Mouse (Mus musculus) heart, embryonic 10.5 days (tissue): ENCODE measurements around the gene Prpsap1. TPM values are rescaled to one million over a fixed set of nuclear protein-coding genes. Genes with fewer than 3 reads are reported as not detected.
"Not testable (repeated sequence)": the region's sequence is repeated elsewhere in the genome, so short reads cannot be mapped to it uniquely, and the experiment has no call there.

Experiments
- DNase-seq: peaks from one replicate; pipeline ENCODE4 v3.0.0-alpha.2; 2017; ENCODE audit warnings: low spot score
- H3K27ac ChIP-seq: fragments of 300-500 bp; sonication (generic); 2 replicates; pipeline ENCODE4 v1.5.1; 2016; ENCODE audit warnings: mild to moderate bottlenecking
- H3K27me3 ChIP-seq: fragments of 300-500 bp; sonication (generic); 2 replicates; pipeline ENCODE4 v1.6.1; 2016; ENCODE audit warnings: mild to moderate bottlenecking; ENCODE audit not compliant: poor library complexity, insufficient read depth, severe bottlenecking
- H3K36me3 ChIP-seq: fragments of 300-500 bp; sonication (generic); 2 replicates; pipeline ENCODE4 v1.6.1; 2016; ENCODE audit warnings: mild to moderate bottlenecking, moderate library complexity
- H3K4me1 ChIP-seq: fragments of 300-500 bp; sonication (generic); 2 replicates; pipeline ENCODE4 v1.6.1; 2016; ENCODE audit warnings: mild to moderate bottlenecking
- H3K4me3 ChIP-seq: fragments of 300-500 bp; sonication (generic); 2 replicates; pipeline ENCODE4 v1.5.1; 2016; ENCODE audit warnings: mild to moderate bottlenecking, moderate library complexity
- H3K9me3 ChIP-seq: fragments of 300-500 bp; sonication (generic); 2 replicates; pipeline ENCODE4 v1.6.1; 2016; ENCODE audit warnings: mild to moderate bottlenecking, moderate library complexity
- WGBS: fragments of 180-500 bp; shearing (Covaris S2); methylation state at CpG from one replicate; pipeline ENCODE4 v1.1.7; 2016; 5-methylcytosine and 5-hydroxymethylcytosine counted together
- polyA plus RNA-seq: library from polyadenylated mRNA; unstranded; fragments of >200 nt; fragmentation: Nextera tagmentation; extraction: Ambion mirVana; gene quantifications from 2 replicates; pipeline ENCODE4 v1.2.1, GENCODE M21; 2016

The Prpsap1 gene
- polyA plus RNA-seq, 1 experiment from 2014 or later, result 142 TPM

DNA sequence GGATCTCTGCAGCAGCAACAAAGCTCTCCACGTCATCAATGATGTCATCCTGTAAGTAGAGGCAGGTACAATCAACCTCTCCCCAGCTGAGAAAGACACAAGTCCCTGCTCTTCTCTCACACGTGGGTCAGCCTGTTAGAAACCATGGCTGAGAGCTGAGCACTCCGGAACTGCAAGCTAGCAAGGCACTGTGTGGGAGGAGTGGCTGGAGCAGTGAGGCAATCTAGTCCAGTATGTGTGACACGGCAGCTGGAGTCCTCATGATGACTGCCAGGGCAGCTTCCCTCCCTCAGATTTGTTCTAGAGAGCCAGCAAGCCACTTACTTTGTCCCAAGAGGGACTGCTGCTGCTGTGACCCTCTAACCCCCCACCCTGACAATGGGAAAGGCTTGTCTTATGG lies 21.7 kb downstream of the Prpsap1 start:
- Histone ChIP-seq H3K36me3 (peaks cover 79% of the 10 kb centered on the region), H3K27me3 (no peaks in the 10 kb centered on the region), H3K9me3 (no peaks in the 10 kb centered on the region), H3K4me3 (no peak overlapping the region), H3K27ac (no peak overlapping the region), H3K4me1 (peaks cover 4% of the 10 kb centered on the region; the same call in 1 of the 2 replicates)
- 72% methylated on average over 4 of the region's 4 CpGs for WGBS
- no peak for DNase-seq

DNA sequence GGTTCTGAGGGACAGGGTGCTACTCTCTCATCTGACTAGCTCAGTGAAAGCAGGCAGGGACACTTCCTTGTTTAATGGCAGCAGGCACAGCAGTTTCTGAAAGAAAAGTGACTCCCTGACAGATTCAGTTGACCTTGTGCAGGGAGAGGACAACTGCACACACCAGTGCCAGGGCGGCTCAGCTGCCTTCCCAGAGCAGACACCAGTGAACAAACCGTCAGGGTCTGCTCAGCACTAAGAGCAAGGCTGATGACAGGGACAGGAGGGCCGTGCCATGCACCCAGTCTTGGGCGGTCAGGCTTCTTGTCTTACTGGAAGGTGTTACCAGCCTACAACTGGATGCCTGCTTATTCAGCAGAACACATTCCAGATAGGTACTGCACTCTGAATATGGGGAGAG lies 23.1 kb downstream of the Prpsap1 start:
- Histone ChIP-seq H3K36me3 (peaks cover 65% of the 10 kb centered on the region), H3K4me1 (peaks cover 4% of the 10 kb centered on the region; the same call in 1 of the 2 replicates), H3K9me3 (no peaks in the 10 kb centered on the region), H3K27ac (peak overlapping the region; percentile 38; the same call in 1 of the 2 replicates), H3K4me3 (no peak overlapping the region), H3K27me3 (no peaks in the 10 kb centered on the region)
- 77% methylated on average over 4 of the region's 4 CpGs for WGBS
- no peak for DNase-seq

DNA sequence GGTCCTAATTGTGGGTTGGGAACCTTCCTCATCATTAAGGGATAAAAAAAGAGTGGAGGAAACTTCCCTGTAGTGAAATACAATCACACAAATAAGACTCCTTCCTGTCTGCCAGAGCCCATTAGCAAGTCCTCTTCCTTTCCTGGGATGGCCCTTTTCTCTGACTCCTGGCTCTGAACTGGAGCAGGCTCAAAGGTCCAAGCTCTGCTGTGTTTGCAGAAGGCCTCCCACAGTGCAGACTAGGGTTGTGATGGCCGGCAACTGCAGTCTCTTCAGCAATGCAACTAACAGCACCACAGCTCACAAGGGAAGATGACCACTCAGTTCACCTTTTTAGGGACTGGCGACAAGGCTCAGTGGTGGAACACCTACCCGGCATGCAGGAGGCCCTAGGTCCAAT lies 23.8 kb downstream of the Prpsap1 start:
- no peaks in the 10 kb centered on the region for H3K9me3 ChIP-seq
- H3K27me3 ChIP-seq, result no peaks in the 10 kb centered on the region
- H3K27ac ChIP-seq, result peak overlapping the region; percentile 38; the same call in 1 of the 2 replicates
- peaks cover 58% of the 10 kb centered on the region for H3K36me3 ChIP-seq
- no peak for DNase-seq
- WGBS, result 79% methylated on average over 3 of the region's 3 CpGs
- H3K4me1 ChIP-seq, result peaks cover 4% of the 10 kb centered on the region; the same call in 1 of the 2 replicates
- H3K4me3 ChIP-seq, result no peak overlapping the region

DNA sequence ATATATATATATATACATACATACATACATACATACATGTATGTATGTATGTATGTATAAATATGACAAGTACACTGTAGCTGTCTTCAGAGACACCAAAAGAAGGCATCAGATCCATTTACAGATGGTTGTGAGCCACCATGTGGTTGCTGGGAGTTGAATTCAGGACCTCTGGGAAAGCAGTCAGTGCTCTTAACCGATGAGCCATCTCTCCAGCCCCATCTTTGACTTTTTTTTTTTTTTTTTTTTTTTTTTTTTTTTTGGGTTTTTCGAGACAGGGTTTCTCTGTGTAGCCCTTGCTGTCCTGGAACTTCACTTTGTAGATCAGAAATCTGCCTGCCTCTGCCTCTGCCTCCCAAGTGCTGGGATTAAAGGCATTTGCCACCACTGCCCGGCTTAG lies 25.7 kb downstream of the Prpsap1 start:
- not testable (repeated sequence) for DNase-seq
- WGBS, result 71% methylated on average over 3 of the region's 3 CpGs

DNA sequence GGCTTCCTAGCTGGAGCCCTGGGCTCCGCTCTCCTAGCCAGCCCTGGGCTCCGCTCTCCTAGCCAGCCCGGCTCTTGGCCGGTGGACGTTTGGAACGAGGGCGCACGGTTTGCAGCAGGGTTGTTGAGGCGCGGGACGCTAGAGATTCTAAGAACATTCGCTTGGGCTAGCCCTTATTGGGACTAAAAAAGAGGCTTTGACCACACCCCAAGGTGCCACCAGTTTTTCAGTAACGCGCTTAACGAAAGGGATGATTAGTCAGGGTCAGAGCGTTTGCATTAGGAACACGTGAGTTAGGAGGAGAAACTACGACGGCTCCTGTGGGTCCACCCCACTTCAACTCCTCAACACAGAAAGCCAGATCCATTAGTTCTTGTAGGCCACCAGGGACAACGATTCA lies 27.9 kb downstream of the Prpsap1 start, which contains the start of gene Qrich2:
Gene Qrich2 (minus strand): TSS at position 101 of the 400 bp plus-strand sequence.
- H3K27ac ChIP-seq, result no peak within 1 kb of the TSS
- H3K4me3 ChIP-seq, result no peak within 1 kb of the TSS
- 54% methylated on average over 20 of the region's 20 CpGs for WGBS
- peaks cover 11% of the 10 kb centered on the region for H3K4me1 ChIP-seq
- no peaks in the 10 kb centered on the region for H3K27me3 ChIP-seq
- no peak for DNase-seq
- peaks cover 19% of the 10 kb centered on the region for H3K36me3 ChIP-seq
- H3K9me3 ChIP-seq, result no peaks in the 10 kb centered on the region

More for the DNA sequence above, 25.7 kb downstream of the Prpsap1 start:
- H3K27me3 ChIP-seq, H3K9me3 ChIP-seq, H3K27ac ChIP-seq, H3K4me1 ChIP-seq, H3K4me3 ChIP-seq: not testable (repeated sequence)
- H3K36me3 ChIP-seq, result peaks cover 41% of the 10 kb centered on the region

DNA sequence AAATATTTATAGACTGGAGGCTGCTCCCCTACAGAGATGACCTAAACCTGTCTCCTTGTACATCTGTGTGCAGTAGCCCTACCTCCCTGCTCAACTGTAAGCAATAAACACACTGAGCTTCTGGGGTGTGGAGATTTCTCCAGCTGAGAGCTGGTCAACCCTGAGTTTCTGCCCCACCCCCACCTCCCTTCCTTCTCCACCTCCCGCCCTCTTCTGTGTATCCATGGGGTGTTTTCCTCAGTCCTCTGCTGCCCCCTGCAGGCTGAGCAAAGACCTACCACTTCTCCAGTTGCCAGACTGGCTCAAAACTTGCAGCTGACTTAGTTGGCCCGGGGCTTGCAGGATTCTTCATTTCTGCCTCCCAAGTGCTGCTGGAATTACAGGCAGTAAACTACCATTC lies 30.2 kb downstream of the Prpsap1 start:
- peaks cover 14% of the 10 kb centered on the region for H3K4me1 ChIP-seq

DNA sequence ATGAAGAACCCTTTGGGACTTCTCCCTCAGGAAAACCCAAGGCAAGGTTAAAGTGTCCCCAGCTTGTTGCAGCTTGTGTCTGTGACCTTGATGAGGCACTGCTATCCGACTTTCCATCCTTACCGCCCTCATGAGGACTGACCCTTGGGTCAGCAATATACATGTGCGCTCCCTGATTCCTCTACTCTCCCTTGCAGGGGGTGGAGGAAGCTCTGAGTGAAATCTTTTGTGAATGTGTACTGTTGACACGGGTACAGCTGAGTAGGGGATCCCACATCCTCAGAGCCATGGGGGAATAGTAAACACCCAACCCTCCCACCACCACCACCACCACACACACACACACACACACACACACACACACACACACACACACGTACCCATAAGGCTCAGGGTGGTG lies 30.7 kb downstream of the Prpsap1 start:
- Histone ChIP-seq H3K4me1 (peaks cover 14% of the 10 kb centered on the region), H3K9me3 (no peaks in the 10 kb centered on the region), H3K36me3 (no peaks in the 10 kb centered on the region), H3K27ac (peak overlapping the region; percentile 67; the same call in 1 of the 2 replicates), H3K27me3 (0 out of 2 replicates have a peak, but pooled peaks cover 7% of the 10 kb centered on the region), H3K4me3 (no peak overlapping the region)
- DNase-seq, result no peak
- 68% methylated on average over 5 of the region's 5 CpGs for WGBS

More for the DNA sequence above, 30.2 kb downstream of the Prpsap1 start:
- Histone ChIP-seq H3K36me3 (no peaks in the 10 kb centered on the region), H3K4me3 (no peak overlapping the region), H3K27ac (peak overlapping the region; percentile 67; the same call in 1 of the 2 replicates), H3K9me3 (no peaks in the 10 kb centered on the region), H3K27me3 (0 out of 2 replicates have a peak, but pooled peaks cover 2% of the 10 kb centered on the region)
- DNase-seq, result peak; percentile 93
- WGBS, result 9% methylated on average over 2 of the region's 2 CpGs

DNA sequence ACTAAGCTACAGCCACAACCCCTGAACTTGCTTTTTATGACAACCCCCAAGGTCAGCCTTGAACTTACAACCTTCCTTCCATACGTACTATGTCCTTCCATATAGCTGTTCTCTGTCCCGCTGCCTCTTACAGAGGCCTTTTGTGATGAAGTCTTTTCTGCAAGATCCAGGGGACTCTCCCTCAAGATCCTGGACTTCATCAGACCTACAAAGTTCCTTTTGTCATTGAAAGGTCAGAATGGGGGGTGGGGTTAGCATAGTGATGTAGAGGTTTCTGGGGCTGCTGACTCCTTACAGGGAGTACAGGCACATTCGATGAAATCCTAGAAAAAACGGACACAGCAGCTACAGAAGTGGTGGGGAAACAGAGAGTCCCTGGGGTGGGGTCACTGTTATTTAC lies 34.2 kb downstream of the Prpsap1 start:
- H3K27ac ChIP-seq, result no peak overlapping the region
- H3K4me1 ChIP-seq, result peaks cover 14% of the 10 kb centered on the region
- no peaks in the 10 kb centered on the region for H3K36me3 ChIP-seq
- DNase-seq, result no peak
- 57% methylated on average over 4 of the region's 4 CpGs for WGBS
- no peaks in the 10 kb centered on the region for H3K9me3 ChIP-seq
- no peak overlapping the region for H3K4me3 ChIP-seq
- H3K27me3 ChIP-seq, result peaks cover 20% of the 10 kb centered on the region

DNA sequence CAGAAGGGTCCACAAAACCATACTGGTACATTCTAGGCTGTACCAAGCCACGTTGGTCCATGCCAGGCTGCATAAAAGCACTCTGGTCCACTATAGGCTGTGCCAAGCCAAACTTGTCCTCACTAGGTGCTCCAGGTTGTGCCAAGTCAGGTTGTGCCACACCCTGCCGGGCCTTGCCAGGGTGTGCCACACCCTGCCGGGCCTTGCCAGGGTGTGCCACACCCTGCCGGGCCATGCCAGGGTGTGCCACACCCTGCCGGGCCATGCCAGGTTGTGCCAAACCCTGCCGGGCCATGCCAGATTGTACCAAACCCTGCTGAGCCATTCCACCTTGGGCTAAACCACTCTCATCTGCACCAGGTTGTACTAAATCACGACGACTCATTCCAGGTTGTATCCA lies 37.8 kb downstream of the Prpsap1 start:
- no peak overlapping the region for H3K4me3 ChIP-seq
- H3K4me1 ChIP-seq, result peaks cover 7% of the 10 kb centered on the region; the same call in 1 of the 2 replicates
- H3K9me3 ChIP-seq, result no peaks in the 10 kb centered on the region
- H3K27ac ChIP-seq, result no peak overlapping the region
- H3K36me3 ChIP-seq, result no peaks in the 10 kb centered on the region
- no peak for DNase-seq
- peaks cover 34% of the 10 kb centered on the region for H3K27me3 ChIP-seq
- 82% methylated on average over 8 of the region's 8 CpGs for WGBS

DNA sequence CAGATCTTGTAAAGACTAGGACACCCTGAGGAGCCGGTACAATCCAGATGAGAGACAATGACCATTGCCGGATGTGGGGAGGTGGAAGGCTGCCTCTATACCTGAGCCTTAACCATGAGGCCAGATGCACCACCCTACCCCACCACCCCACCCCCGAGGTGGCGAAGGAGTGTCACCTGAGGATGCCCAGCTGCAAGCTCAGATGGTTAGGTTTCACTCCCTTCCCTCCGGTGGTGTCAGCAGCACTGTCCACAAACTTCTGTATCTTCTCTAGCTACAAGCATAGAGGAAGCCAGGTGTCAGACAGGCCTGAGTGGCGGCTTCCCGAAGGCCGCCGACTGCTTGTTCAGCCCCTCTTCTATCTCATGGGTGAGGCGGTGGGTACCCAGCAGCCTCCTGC lies 40.1 kb downstream of the Prpsap1 start:
- Histone ChIP-seq H3K27me3 (peaks cover 32% of the 10 kb centered on the region), H3K27ac (no peak overlapping the region), H3K36me3 (no peaks in the 10 kb centered on the region), H3K4me3 (no peak overlapping the region), H3K4me1 (no peaks in the 10 kb centered on the region), H3K9me3 (no peaks in the 10 kb centered on the region)
- 84% methylated on average over 10 of the region's 10 CpGs for WGBS
- no peak for DNase-seq

DNA sequence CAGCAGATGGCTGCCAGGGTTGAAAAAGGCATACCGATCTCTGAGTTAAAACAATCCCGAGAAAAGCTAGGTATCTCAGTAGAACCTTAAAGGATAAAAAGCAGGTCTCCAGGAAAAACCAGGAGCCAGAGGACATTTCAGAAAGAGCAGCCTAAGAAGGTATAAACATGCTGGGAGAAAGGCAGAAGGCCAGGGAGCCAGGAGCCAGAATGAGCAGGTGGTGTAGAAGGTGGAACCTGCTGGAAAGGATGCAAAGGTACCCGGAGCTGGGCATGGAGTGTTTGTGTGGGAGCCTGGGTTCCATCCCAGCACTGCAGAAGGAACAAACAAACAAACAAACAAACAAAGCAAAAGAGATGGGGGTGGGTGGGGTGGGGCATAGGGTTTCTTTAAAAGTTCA lies 44.7 kb downstream of the Prpsap1 start:
- Histone ChIP-seq H3K4me3 (no peak overlapping the region), H3K27ac (no peak overlapping the region), H3K27me3 (peaks cover 34% of the 10 kb centered on the region), H3K9me3 (no peaks in the 10 kb centered on the region), H3K36me3 (no peaks in the 10 kb centered on the region), H3K4me1 (peaks cover 18% of the 10 kb centered on the region)
- 86% methylated on average over 3 of the region's 3 CpGs for WGBS
- DNase-seq, result no peak

DNA sequence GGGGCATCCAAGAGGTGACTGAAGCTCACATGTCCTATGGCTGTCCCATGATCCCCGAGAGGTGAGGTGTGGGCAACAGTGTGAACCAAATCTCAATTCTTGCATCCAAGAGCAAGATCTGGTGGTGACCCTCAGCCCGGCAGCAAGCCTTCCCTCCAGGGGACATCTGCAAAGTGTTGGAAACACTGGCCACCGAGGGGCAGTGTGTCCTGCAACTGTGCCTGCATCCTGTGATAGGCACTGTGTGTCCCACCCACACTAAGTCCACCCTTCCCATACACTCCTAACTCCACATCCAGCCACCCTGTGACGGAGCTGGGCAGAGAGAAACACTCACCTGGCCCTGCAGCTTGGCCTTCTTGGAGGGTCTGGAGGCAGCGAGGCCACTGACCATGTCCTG lies 46.2 kb downstream of the Prpsap1 start:
- Histone ChIP-seq H3K27me3 (peaks cover 25% of the 10 kb centered on the region), H3K4me3 (no peak overlapping the region), H3K27ac (no peak overlapping the region), H3K9me3 (no peaks in the 10 kb centered on the region), H3K4me1 (peaks cover 23% of the 10 kb centered on the region), H3K36me3 (no peaks in the 10 kb centered on the region)
- no peak for DNase-seq
- 66% methylated on average over 5 of the region's 5 CpGs for WGBS

DNA sequence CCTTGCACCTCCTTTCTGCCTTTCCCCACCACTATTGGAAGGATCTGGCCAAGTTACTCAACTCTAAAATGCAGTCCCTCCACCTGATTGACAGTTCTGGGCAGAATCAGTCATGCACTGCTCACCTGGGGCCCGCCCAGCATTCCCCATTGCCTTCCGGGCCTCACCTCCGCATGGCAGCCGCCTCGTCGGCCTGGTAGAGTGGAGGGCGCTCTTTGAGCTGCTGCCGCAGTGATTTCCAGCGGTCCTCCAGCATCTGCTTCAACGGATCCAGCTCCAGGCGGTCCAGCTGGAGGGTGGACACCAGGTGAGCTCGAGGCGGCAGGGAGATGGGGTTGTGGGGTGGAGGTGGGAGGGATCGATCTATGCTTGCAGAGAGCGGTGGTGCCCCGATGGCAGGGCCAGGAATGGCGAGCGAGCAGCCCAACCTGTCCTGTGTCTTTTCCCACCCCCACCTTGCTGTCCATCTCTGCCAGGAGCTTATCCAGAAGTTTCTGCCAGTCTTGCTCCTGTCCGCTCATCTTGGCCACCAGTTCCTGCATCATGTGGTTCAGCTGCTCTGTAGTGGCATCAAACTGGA lies 47.6 kb downstream of the Prpsap1 start:
- WGBS, result 13% methylated on average over 19 of the region's 19 CpGs
- Histone ChIP-seq H3K27me3 (peaks cover 25% of the 10 kb centered on the region), H3K4me3 (no peak overlapping the region), H3K9me3 (no peaks in the 10 kb centered on the region), H3K36me3 (no peaks in the 10 kb centered on the region), H3K27ac (0 out of 2 replicates have a peak overlapping the region, but pooled peaks have one; percentile 18), H3K4me1 (peaks cover 33% of the 10 kb centered on the region)
- no peak for DNase-seq
